Mouse (Mus musculus): ENCODE results near the gene Dlx6. TPM values are rescaled to one million over a fixed set of nuclear protein-coding genes. Genes with fewer than 3 reads are reported as not detected.

Gene Dlx6
- polyA plus RNA-seq, 1 experiment from 2014 or later, result 0.16 TPM

DNA sequence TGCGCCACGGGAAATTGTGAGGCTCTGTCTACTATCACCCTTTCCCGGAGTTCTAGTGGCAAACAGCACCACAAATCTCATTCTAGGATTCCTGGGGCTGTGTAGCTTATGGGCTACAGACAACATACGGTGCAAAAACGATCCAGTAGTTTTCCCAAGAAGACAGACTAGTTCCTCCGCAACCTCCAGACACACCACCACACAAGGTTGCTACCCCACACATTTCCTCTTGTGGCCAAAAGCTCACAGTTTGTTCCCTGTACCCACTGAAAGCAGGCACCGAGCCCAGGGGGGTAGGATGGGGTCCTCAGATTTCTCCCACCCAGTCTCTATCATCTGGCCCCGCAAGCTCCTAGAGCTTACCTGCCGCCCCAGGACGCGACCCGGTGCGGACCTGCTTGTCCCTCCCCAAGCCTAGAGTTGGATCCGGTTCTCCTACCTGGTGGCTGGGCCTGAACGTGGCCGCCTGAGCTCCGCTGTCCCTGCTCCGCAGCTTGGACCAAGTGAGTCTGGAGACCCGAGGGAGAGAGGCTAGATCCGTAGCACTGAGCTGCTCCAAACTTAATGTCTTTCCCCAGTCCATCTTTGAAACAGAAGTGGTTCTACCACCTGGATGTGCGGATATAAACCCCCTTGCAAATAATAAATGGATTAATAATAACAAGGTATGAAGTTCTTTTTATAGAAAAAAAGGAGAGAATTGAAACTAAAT, 1.9 kb upstream of the Dlx6 start:
- Histone ChIP-seq H3K27me3 (replicated peaks) (peaks cover 88% of the 10 kb centered on the region), H3K4me3 (replicated peaks) (no peak overlapping the region), H3K36me3 (no peaks in the 10 kb centered on the region), H3K9me3 (no peaks in the 10 kb centered on the region), H3K27ac (no peak overlapping the region), H3K4me2 (replicated peaks) (0 out of 2 replicates have a peak overlapping the region, but pooled peaks have one; percentile 30), H3K9ac (no peak overlapping the region), H3K4me1 (replicated peaks) (peaks cover 27% of the 10 kb centered on the region)
- no peak for ATAC-seq
- WGBS, result 1% methylated on average over 21 of the region's 21 CpGs

DNA sequence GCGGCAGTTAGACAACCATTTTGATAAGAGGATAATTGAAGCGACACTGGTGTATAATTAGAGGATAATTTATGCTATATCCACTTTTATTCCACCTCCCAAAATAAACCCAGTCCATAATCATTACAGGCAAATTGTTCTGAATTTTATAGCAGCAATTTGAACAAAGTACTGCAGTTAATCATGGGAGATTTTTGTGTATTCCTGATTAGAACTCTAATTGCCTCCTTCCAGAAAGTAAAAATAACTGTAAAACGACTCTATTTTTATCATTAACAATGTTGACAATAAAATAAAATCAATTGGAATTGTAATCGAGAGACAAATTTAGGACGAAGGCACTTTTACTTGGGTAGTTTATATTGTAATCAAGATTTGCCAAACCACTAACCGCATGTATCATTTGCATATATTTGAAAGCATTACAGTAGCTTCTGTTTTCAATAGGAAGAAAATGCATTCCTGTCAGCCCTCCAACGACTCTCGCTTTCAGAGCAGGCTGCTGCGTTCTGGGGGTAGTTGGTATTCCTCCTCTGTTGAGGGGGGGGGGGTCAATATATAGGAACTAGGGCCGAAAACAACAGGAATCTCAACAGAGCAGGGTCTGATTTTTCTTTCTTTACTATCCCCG, 1.2 kb upstream of the Dlx6 start:
- Histone ChIP-seq H3K4me2 (replicated peaks) (peak overlapping the region; percentile 84; the same call in 1 of the 2 replicates), H3K27me3 (replicated peaks) (peaks cover 86% of the 10 kb centered on the region), H3K9ac (no peak overlapping the region), H3K36me3 (no peaks in the 10 kb centered on the region), H3K4me3 (replicated peaks) (no peak overlapping the region), H3K27ac (no peak overlapping the region), H3K4me1 (replicated peaks) (peaks cover 27% of the 10 kb centered on the region), H3K9me3 (no peaks in the 10 kb centered on the region)
- WGBS, result 6% methylated on average over 11 of the region's 11 CpGs
- no peak for ATAC-seq

DNA sequence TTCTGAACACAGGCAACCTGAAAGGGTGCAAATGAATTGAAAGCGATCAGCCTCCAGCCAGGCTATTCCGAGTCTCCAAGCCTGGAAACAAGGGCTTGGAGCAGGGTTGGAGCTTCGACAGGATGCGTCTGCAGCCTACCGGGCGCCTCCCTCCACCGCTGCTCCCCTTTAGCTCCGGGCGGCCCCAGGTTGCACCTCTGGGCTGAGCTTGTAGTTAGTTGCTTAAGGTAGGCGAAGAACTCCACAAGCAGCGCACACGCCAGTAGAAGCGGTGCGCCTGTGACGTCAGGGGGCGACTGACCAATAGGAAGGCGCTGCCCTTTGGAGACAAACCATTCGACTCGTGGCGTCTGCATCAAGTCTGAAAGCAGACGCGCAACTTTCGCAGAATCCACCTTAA, 523 bp upstream of the Dlx6 start:
- no peak overlapping the region for H3K27ac ChIP-seq
- peaks cover 27% of the 10 kb centered on the region for H3K4me1 ChIP-seq (replicated peaks)
- peak overlapping the region; percentile 84 for H3K4me2 ChIP-seq (replicated peaks)
- H3K27me3 ChIP-seq (replicated peaks), result peaks cover 87% of the 10 kb centered on the region
- no peak overlapping the region for H3K9ac ChIP-seq
- H3K4me3 ChIP-seq (replicated peaks), result peak overlapping the region; percentile 42
- no peaks in the 10 kb centered on the region for H3K36me3 ChIP-seq
- peak; percentile 47 for ATAC-seq
- WGBS, result 2% methylated on average over 23 of the region's 23 CpGs
- no peaks in the 10 kb centered on the region for H3K9me3 ChIP-seq

DNA sequence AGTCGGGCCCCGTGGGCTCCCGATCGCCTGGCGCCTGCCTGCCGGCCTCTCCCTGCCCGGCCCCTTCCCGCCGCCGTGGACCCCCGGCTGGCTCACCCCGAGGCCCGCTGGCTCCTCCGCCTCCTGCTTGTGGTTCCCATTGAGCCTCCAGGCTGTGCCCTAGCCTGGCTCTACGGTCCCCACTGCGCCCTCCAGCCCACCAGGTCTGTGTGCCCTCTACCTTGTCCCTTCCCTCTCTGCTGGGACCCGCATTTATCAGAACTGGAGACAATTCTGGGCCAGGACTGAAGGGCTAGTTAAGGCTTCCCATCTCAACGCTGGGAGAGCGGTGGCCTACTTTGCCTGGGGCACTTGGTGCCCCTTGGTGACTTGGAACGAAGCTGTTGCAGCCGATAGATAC, 821 bp downstream of the Dlx6 start:
- 0 out of 2 replicates have a peak overlapping the region, but pooled peaks have one; percentile 5 for H3K9ac ChIP-seq
- WGBS, result 4% methylated on average over 21 of the region's 21 CpGs
- peak; percentile 34 for ATAC-seq

DNA sequence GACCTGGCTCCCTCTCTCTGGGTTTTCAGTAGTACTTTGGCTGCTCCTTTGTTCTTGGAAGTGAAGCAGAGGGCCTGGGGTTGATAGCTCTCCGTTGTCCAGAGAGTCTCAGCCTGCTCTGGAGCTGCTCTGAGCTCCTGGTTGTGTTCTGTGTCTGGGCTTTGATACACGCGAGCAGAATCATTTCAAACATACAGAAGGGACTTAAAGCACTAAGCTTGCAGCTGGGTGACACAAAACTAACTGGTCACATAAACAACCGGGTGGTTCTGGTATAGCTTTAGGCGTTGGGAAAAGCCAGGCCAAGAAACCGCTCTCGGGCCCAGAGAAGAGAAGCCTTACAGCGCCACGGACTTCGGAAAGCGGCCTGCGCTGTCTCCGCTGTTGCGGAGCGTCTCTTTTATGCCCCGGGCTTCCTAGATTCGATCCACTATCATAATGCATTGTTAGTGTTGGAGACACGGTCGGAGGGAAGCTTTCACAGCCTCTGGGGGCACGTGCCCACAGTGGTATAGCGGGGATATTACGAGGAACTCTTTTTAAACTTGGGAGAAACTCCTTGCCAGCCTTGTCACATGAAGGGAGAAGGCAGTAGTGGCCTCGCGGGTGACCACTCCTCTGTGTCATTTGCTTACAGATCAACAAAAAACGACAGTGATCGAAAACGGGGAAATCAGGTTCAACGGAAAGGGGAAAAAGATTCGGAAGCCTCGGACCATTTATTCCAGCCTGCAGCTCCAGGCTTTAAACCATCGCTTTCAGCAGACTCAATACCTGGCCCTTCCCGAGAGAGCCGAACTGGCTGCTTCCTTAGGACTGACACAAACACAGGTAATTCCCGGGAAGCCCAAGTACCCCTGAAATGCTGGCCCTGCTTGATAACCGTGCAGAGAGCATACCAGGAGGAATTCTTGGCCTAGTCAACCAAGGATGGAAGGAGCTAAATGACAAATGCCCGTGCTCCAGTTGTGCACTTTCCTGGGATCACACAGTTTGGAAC, 1.6 kb downstream of the Dlx6 start:
- Histone ChIP-seq H3K4me2 (replicated peaks) (no peak overlapping the region), H3K27ac (no peak overlapping the region), H3K4me1 (replicated peaks) (peaks cover 27% of the 10 kb centered on the region), H3K9me3 (no peaks in the 10 kb centered on the region), H3K9ac (no peak overlapping the region), H3K27me3 (replicated peaks) (peaks cover 83% of the 10 kb centered on the region), H3K4me3 (replicated peaks) (no peak overlapping the region), H3K36me3 (no peaks in the 10 kb centered on the region)
- WGBS, result 5% methylated on average over 36 of the region's 36 CpGs
- ATAC-seq, result no peak

More for the DNA sequence above, 821 bp downstream of the Dlx6 start:
- Histone ChIP-seq H3K4me1 (replicated peaks) (peaks cover 27% of the 10 kb centered on the region), H3K9me3 (no peaks in the 10 kb centered on the region), H3K4me2 (replicated peaks) (peak overlapping the region; percentile 84), H3K4me3 (replicated peaks) (peak overlapping the region; percentile 42), H3K27me3 (replicated peaks) (peaks cover 84% of the 10 kb centered on the region), H3K36me3 (no peaks in the 10 kb centered on the region), H3K27ac (no peak overlapping the region)

DNA sequence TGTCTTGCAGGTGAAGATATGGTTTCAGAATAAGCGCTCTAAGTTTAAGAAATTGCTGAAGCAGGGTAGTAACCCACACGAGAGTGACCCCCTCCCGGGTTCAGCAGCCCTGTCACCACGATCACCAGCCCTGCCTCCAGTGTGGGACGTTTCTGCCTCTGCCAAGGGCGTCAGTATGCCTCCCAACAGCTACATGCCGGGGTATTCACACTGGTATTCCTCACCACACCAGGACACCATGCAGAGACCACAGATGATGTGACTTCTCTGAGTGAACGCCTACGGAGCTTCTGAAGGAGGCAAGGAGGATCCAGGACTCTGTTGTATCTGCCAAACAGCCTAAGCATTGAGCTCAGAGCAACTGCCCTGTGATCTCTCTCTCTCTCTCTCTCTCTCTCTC, 3.9 kb downstream of the Dlx6 start:
- no peak overlapping the region for H3K4me3 ChIP-seq (replicated peaks)
- no peaks in the 10 kb centered on the region for H3K36me3 ChIP-seq
- ATAC-seq, result no peak
- H3K4me2 ChIP-seq (replicated peaks), result no peak overlapping the region
- WGBS, result 2% methylated on average over 9 of the region's 9 CpGs
- peaks cover 83% of the 10 kb centered on the region for H3K27me3 ChIP-seq (replicated peaks)
- H3K9ac ChIP-seq, result no peak overlapping the region
- no peak overlapping the region for H3K27ac ChIP-seq
- peaks cover 16% of the 10 kb centered on the region for H3K4me1 ChIP-seq (replicated peaks)
- no peaks in the 10 kb centered on the region for H3K9me3 ChIP-seq

DNA sequence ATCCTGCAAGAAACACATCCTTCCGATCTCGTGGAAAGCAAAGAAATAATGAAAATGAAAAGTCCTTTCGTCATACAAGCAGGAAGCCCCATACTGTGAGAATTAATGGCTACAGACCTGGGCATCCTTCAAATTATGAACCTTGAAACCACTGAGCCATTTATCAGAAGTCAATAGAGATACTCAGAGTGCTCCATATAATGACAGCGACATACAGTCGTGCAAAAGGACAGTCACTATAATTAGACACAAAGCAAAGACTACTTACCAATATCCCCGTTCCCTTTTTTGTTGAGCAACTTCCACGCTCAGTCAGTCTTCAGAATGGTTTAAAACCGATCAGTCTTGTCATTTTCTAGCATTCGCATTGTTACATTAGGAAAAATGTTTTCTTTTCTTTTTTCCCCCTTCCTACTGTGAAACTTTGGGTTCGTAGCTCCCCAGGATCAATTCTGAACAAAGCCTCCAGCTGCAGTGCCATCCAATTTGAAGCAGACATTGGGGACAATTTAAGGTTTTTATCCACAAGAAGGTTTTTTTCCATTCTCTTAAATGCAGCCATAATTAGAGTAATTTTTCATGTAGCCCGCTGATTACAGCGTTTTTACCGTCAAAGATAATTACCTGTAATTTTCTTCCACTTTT, 6.0 kb downstream of the Dlx6 start:
- WGBS, result 7% methylated on average over 13 of the region's 13 CpGs
- Histone ChIP-seq H3K9me3 (no peaks in the 10 kb centered on the region), H3K36me3 (no peaks in the 10 kb centered on the region), H3K4me2 (replicated peaks) (no peak overlapping the region), H3K27ac (no peak overlapping the region), H3K4me1 (replicated peaks) (no peaks in the 10 kb centered on the region), H3K4me3 (replicated peaks) (no peak overlapping the region), H3K9ac (no peak overlapping the region), H3K27me3 (replicated peaks) (peaks cover 83% of the 10 kb centered on the region)
- ATAC-seq, result no peak

DNA sequence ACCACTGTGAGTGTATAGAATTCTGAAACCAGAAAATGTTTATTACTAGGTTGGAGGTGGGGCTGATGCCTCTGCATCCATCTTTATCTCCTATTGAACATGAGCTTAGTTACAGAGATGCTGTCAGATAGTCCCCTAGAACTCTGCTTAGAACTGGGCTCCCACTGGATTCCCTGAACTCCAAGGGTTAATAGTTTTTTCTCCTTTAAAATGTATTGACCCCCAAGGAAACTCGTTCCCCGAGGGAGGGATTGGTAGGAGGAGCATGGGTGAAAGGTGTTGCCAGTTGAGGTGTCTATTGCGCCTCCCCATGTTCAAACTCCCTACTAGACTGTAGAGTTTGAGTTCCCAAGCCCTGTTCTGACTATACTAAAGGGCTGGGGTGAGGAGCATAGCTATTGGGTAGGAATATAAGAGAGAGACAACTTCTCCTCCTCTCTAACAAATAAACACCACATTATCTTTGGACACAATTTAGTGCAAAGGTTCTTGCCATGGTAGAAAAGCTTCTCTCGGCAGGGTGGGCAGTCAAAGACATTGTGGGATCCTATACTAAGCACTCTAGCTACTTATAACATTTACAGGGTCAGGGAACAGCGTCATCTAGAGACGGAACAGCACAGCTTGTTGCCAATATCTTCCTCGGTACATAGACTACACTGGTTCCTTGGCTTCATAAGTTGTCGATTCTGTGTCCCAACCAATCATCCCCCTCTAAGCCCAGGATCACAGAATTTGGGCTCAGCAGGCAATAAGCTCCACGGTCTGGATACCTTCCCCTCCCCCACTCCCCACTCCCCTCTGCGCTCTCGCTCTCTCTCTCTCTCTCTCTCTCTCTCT, 7.0 kb downstream of the Dlx6 start:
- H3K4me2 ChIP-seq (replicated peaks), result no peak overlapping the region
- H3K9ac ChIP-seq, result no peak overlapping the region
- no peak overlapping the region for H3K4me3 ChIP-seq (replicated peaks)
- no peaks in the 10 kb centered on the region for H3K4me1 ChIP-seq (replicated peaks)
- H3K27me3 ChIP-seq (replicated peaks), result peaks cover 84% of the 10 kb centered on the region
- no peak for ATAC-seq
- H3K9me3 ChIP-seq, result no peaks in the 10 kb centered on the region
- H3K27ac ChIP-seq, result no peak overlapping the region
- no peaks in the 10 kb centered on the region for H3K36me3 ChIP-seq
- WGBS, result under 1% methylated on average over 11 of the region's 11 CpGs

DNA sequence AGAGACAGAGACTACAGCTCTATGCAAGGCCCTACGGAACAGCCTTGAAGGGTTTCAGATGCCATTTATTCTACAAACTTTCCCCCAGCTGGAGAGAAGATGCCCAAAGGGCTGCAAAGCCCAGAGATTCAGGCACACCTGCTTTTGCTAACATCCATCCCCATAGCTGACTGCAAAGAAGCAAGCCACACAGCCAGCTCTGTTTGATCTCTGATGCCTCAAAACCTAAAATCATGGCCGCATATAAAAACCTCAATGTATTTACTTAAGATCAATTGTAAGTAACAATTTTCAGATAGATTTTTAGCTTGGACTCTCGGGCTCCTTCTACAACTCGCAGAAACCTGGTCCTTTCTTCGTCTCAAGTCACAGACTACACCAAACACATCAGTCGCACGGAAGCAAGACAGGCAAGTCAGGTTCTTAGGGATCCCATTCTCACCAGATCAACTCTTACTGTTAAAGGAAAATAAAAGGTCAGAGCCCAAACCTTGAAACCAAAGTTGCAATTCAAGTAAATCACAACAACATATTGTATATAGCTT, 7.8 kb downstream of the Dlx6 start:
- no peak overlapping the region for H3K27ac ChIP-seq
- no peak overlapping the region for H3K9ac ChIP-seq
- H3K4me2 ChIP-seq (replicated peaks), result no peak overlapping the region
- H3K36me3 ChIP-seq, result no peaks in the 10 kb centered on the region
- H3K4me1 ChIP-seq (replicated peaks), result no peaks in the 10 kb centered on the region
- no peaks in the 10 kb centered on the region for H3K9me3 ChIP-seq
- H3K27me3 ChIP-seq (replicated peaks), result peaks cover 84% of the 10 kb centered on the region
- no peak for ATAC-seq
- 3% methylated on average over 7 of the region's 7 CpGs for WGBS
- H3K4me3 ChIP-seq (replicated peaks), result no peak overlapping the region

DNA sequence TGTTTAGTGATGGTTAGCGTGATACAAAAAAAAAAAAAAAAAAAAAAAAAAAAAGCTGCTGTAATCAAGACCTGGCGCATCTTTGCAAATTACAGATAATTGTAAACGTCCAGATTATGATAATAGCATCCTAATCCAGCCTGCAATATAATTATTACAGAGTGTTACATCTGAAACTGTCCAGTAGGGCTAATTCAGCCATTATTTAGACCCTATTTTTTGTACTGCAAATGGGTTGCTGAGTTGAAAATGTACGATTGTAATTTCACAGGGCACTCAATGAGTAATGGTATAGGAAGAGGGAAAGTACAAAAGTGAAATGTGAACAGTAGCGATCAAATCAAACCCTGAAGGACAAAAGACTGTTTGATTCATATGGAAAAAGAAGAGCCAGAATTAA, 8.6 kb downstream of the Dlx6 start:
- 6% methylated on average over 5 of the region's 5 CpGs for WGBS
- ATAC-seq, result no peak
- H3K9me3 ChIP-seq, result no peaks in the 10 kb centered on the region
- no peak overlapping the region for H3K27ac ChIP-seq
- no peak overlapping the region for H3K9ac ChIP-seq
- H3K4me2 ChIP-seq (replicated peaks), result no peak overlapping the region
- H3K36me3 ChIP-seq, result no peaks in the 10 kb centered on the region
- H3K4me3 ChIP-seq (replicated peaks), result no peak overlapping the region
- H3K4me1 ChIP-seq (replicated peaks), result no peaks in the 10 kb centered on the region
- peaks cover 86% of the 10 kb centered on the region for H3K27me3 ChIP-seq (replicated peaks)

DNA sequence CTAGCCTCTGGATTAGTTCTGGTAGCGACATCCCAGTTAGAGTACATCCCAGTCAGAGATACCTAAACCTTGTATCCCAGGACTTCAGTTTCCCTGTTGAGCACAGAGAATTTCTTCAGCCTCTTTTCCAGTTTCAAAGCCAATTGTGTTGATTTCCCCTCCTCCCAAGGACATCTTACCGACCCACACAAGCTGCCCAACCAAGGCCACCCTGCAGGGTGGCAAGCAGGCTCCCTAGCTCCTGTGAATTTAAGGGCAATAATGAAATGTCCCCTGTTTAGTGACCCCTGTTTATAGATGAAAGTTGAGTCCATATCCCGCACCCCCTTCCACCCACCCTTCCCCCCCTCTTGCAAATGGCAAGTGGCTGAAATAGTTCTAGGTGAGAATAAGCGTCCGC, 9.7 kb downstream of the Dlx6 start:
- H3K4me3 ChIP-seq (replicated peaks), result no peak overlapping the region
- H3K36me3 ChIP-seq, result no peaks in the 10 kb centered on the region
- H3K27ac ChIP-seq, result no peak overlapping the region
- ATAC-seq, result no peak
- no peaks in the 10 kb centered on the region for H3K9me3 ChIP-seq
- H3K9ac ChIP-seq, result no peak overlapping the region
- H3K4me2 ChIP-seq (replicated peaks), result no peak overlapping the region
- H3K27me3 ChIP-seq (replicated peaks), result peaks cover 87% of the 10 kb centered on the region
- no peaks in the 10 kb centered on the region for H3K4me1 ChIP-seq (replicated peaks)
- WGBS, result 4% methylated on average over 5 of the region's 5 CpGs
